ENCODE assay signal across 35 mouse cellular contexts in genomic region chr7:144892322-144892721, GRCm38 (mm10). TPM values are rescaled to one million over a fixed set of nuclear protein-coding genes. Genes with fewer than 3 reads are reported as not detected.
A peak's percentile ranks its signal among the peaks of the same experiment; 100 is the strongest.
DNase-seq lines count a peak whose midpoint lies in the region; ATAC-seq and TF ChIP-seq lines count a peak whose summit lies in the region.
"Had no signal": no experiment of that assay in that cellular context is flagged by ENCODE, and none has a peak within 500 bp of the region (broad histone marks: within the 10 kb centered on the region; RNA-seq: fewer than 3 reads in every experiment).

No protein-coding gene starts in this region.

- no peak overlapping the region for H3K4me3 ChIP-seq in forebrain, postnatal 0 days (ENCODE audit: low read depth, low read length)
- H3K4me3 ChIP-seq in forebrain, embryonic 11.5 days (ENCODE audit: low read depth, low read length): no peak overlapping the region
- no peak overlapping the region for H3K4me3 ChIP-seq in lung, embryonic 14.5 days (ENCODE audit: low read depth, low read length)
- peak overlapping the region; percentile 3; the same call in 1 of the 2 replicates for H3K4me3 ChIP-seq in G1E (ENCODE audit: low read depth, low read length)
- H3K4me3 ChIP-seq: erythroblast, embryonic 14.5 days; forebrain, embryonic 12.5 days; heart, embryonic 15.5 days; hindbrain, embryonic 12.5 days; limb, embryonic 10.5 days; limb, embryonic 15.5 days; midbrain, embryonic 12.5 days; neural tube, embryonic 15.5 days had no signal

- WGBS in forebrain, postnatal 0 days: 52% methylated on average over 6 of the region's 6 CpGs
- WGBS in forebrain, embryonic 11.5 days: 60% methylated on average over 6 of the region's 6 CpGs
- WGBS in lung, embryonic 14.5 days: 48% methylated on average over 6 of the region's 6 CpGs

- no peak overlapping the region for H3K9ac ChIP-seq in forebrain, postnatal 0 days
- no peak overlapping the region for H3K9ac ChIP-seq in forebrain, embryonic 11.5 days (ENCODE audit: low read length)
- no peak overlapping the region for H3K9ac ChIP-seq in lung, embryonic 14.5 days
- H3K9ac ChIP-seq: forebrain, embryonic 12.5 days; heart, embryonic 15.5 days; hindbrain, embryonic 12.5 days; limb, embryonic 15.5 days; liver, embryonic 14.5 days; midbrain, embryonic 12.5 days; neural tube, embryonic 15.5 days had no signal

- H3K4me2 ChIP-seq in forebrain, postnatal 0 days (ENCODE audit: low read depth): no peak overlapping the region
- no peak overlapping the region for H3K4me2 ChIP-seq in forebrain, embryonic 11.5 days (ENCODE audit: low read depth, low read length, severe bottlenecking)
- H3K4me2 ChIP-seq in lung, embryonic 14.5 days: no peak overlapping the region
- H3K4me2 ChIP-seq: forebrain, embryonic 12.5 days; heart, embryonic 15.5 days; hindbrain, embryonic 12.5 days; limb, embryonic 15.5 days; midbrain, embryonic 12.5 days; neural tube, embryonic 15.5 days had no signal

- peak; percentile 26; the same call in 1 of the 2 replicates for TF ChIP-seq CTCF in forebrain, postnatal 0 days (IDR thresholded peaks at IDR 0.05; ENCODE audit: low read depth)
- peak; percentile 29 for TF ChIP-seq CTCF in lung, embryonic 14.5 days (IDR thresholded peaks at IDR 0.05; ENCODE audit: low read depth)
- TF ChIP-seq CTCF in G1E (IDR thresholded peaks at IDR 0.05; ENCODE audit: low read depth, low read length): no peak

- no peaks in the 10 kb centered on the region for H3K9me3 ChIP-seq in forebrain, postnatal 0 days (ENCODE audit: low read length)
- no peaks in the 10 kb centered on the region for H3K9me3 ChIP-seq in forebrain, embryonic 11.5 days (ENCODE audit: control insufficient read depth, low read length)
- no peaks in the 10 kb centered on the region for H3K9me3 ChIP-seq in lung, embryonic 14.5 days (ENCODE audit: low read depth, low read length)
- no peaks in the 10 kb centered on the region; the same call in 1 of the 2 replicates for H3K9me3 ChIP-seq in G1E (replicated peaks)
- H3K9me3 ChIP-seq: forebrain, embryonic 12.5 days; heart, embryonic 15.5 days; hindbrain, embryonic 12.5 days; limb, embryonic 10.5 days; limb, embryonic 15.5 days; midbrain, embryonic 12.5 days; neural tube, embryonic 15.5 days had no signal

- no peak for DNase-seq in forebrain, postnatal 0 days
- no peak for DNase-seq in forebrain, embryonic 11.5 days (ENCODE audit: low spot score)
- DNase-seq in lung, embryonic 14.5 days: no peak
- no peak for DNase-seq in lung, postnatal 14 days
- no peak for DNase-seq in G1E (ENCODE audit: low spot score)
- DNase-seq in embryo, embryonic 10 days (ENCODE audit: low spot score): no peak
- no peak for DNase-seq in thymus, postnatal 36 days
- DNase-seq: adrenal gland, postnatal 10 days; cerebellum, adult 11-12 months; cerebellum, adult 9-11 months; gastrocnemius, postnatal 14 days; kidney, adult 2 months; kidney, postnatal 36 days; layer of hippocampus, postnatal 36 days; lung, adult 2 months; spleen, adult 18-20 months; thymus, postnatal 14 days had no signal

- H3K27ac ChIP-seq in forebrain, postnatal 0 days (ENCODE audit: low read depth, low read length): no peak overlapping the region
- H3K27ac ChIP-seq in forebrain, embryonic 11.5 days (ENCODE audit: low read depth, low read length): no peak overlapping the region
- H3K27ac ChIP-seq in lung, embryonic 14.5 days (ENCODE audit: low read depth): no peak overlapping the region
- H3K27ac ChIP-seq: forebrain, embryonic 12.5 days; heart, embryonic 15.5 days; hindbrain, embryonic 12.5 days; limb, embryonic 10.5 days; limb, embryonic 15.5 days; liver, embryonic 14.5 days; midbrain, embryonic 12.5 days; neural tube, embryonic 15.5 days had no signal

- no peak for ATAC-seq in forebrain, postnatal 0 days
- ATAC-seq in forebrain, embryonic 11.5 days (replicated peaks; ENCODE audit: low FRiP score): no peak
- ATAC-seq in lung, embryonic 14.5 days (ENCODE audit: insufficient read depth): no peak
- ATAC-seq in G1E (ENCODE audit: extremely low read depth, insufficient number of reproducible peaks, low FRiP score, poor library complexity, severe bottlenecking): no peak
- ATAC-seq: inflammation-experienced regulatory T-cells, adult 6 months had no signal

- H3K4me1 ChIP-seq in forebrain, postnatal 0 days (ENCODE audit: insufficient read depth): peaks cover 10% of the 10 kb centered on the region; the same call in 1 of the 2 replicates
- peaks cover 18% of the 10 kb centered on the region; the same call in 1 of the 2 replicates for H3K4me1 ChIP-seq in forebrain, embryonic 11.5 days (replicated peaks; ENCODE audit: control insufficient read depth, insufficient read depth, low read length)
- peaks cover 4% of the 10 kb centered on the region; the same call in 1 of the 2 replicates for H3K4me1 ChIP-seq in lung, embryonic 14.5 days (ENCODE audit: insufficient read depth)
- peaks cover 53% of the 10 kb centered on the region for H3K4me1 ChIP-seq in G1E (ENCODE audit: insufficient read depth, low read depth, low read length)

- no peaks in the 10 kb centered on the region for H3K36me3 ChIP-seq in forebrain, postnatal 0 days (ENCODE audit: insufficient read depth)
- H3K36me3 ChIP-seq in forebrain, embryonic 11.5 days (ENCODE audit: control insufficient read depth, insufficient read depth, low read length): no peaks in the 10 kb centered on the region
- H3K36me3 ChIP-seq in lung, embryonic 14.5 days (ENCODE audit: insufficient read depth): no peaks in the 10 kb centered on the region
- H3K36me3 ChIP-seq in G1E (replicated peaks): peaks cover 52% of the 10 kb centered on the region
- H3K36me3 ChIP-seq: forebrain, embryonic 12.5 days; heart, embryonic 15.5 days; hindbrain, embryonic 12.5 days; limb, embryonic 10.5 days; limb, embryonic 15.5 days; midbrain, embryonic 12.5 days; neural tube, embryonic 15.5 days had no signal

- H3K27me3 ChIP-seq in forebrain, postnatal 0 days (ENCODE audit: insufficient read depth, low read length): peaks cover 22% of the 10 kb centered on the region
- H3K27me3 ChIP-seq in forebrain, embryonic 11.5 days (ENCODE audit: control insufficient read depth, insufficient read depth, low read length): peaks cover 22% of the 10 kb centered on the region
- H3K27me3 ChIP-seq in lung, embryonic 14.5 days (ENCODE audit: insufficient read depth, low read length): peaks cover 46% of the 10 kb centered on the region
- H3K27me3 ChIP-seq in G1E (ENCODE audit: insufficient read depth, low read length): no peaks in the 10 kb centered on the region

RNA-seq across cellular contexts. Expression of gene Fgf15, which starts 4.0 kb away (rescaled TPM):
- 2.5 and 4.0 TPM in 2 replicates for total RNA-seq in forebrain, postnatal 0 days (2014; rRNA removed)
- polyA plus RNA-seq in forebrain, postnatal 0 days (2015; fragmentation: Nextera tagmentation; extraction: Ambion mirVana): 5.0 and 6.1 TPM in 2 replicates
- 92.1 and 92.3 TPM in 2 replicates for polyA plus RNA-seq in forebrain, embryonic 11.5 days (2014; fragmentation: Nextera tagmentation; extraction: Ambion mirVana)
- polyA plus RNA-seq in lung, embryonic 14.5 days (2014; fragmentation: Nextera tagmentation; extraction: Ambion mirVana): not detected in 2 replicates
- total RNA-seq in G1E (2014; fragmentation: Nextera tagmentation) (121 and 129 TPM in 2 replicates), G1E (2017) (34.6 and 38.9 TPM in 2 replicates)
- 39.2 and 48.5 TPM in 2 replicates for polyA plus RNA-seq in G1E (2012)
- total RNA-seq: adrenal gland, postnatal 10 days; common myeloid progenitor, adult 5-6 weeks; gastrocnemius, postnatal 14 days; granulocyte monocyte progenitor cell, adult 5-6 weeks; heart, postnatal 25 days; layer of hippocampus, adult 8-10 months; layer of hippocampus, postnatal 36 days; megakaryocyte progenitor cell, adult 5-6 weeks; monocyte, adult 5-6 weeks had no signal
- polyA plus RNA-seq: erythroblast, embryonic 14.5 days; heart, embryonic 15.5 days; inflammation-experienced regulatory T-cells, adult 6 months; kidney, adult 2 months; limb, embryonic 15.5 days; lung, adult 2 months; stomach, embryonic 16.5 days had no signal

RNA-seq across cellular contexts. Expression of gene LTO1, which starts 22.6 kb away (rescaled TPM):
- 21.7 and 22.4 TPM in 2 replicates for total RNA-seq in forebrain, postnatal 0 days (2014; rRNA removed)
- 16.4 and 17.6 TPM in 2 replicates for polyA plus RNA-seq in forebrain, postnatal 0 days (2015; fragmentation: Nextera tagmentation; extraction: Ambion mirVana)
- polyA plus RNA-seq in forebrain, embryonic 11.5 days (2014; fragmentation: Nextera tagmentation; extraction: Ambion mirVana): 29.2 and 31.1 TPM in 2 replicates
- 22.1 and 22.3 TPM in 2 replicates for polyA plus RNA-seq in lung, embryonic 14.5 days (2014; fragmentation: Nextera tagmentation; extraction: Ambion mirVana)
- total RNA-seq in G1E (2014; fragmentation: Nextera tagmentation) (13.7 and 15.2 TPM in 2 replicates), G1E (2017) (26.8 and 34.0 TPM in 2 replicates)
- 27.9 TPM in 2 replicates for polyA plus RNA-seq in G1E (2012)

RNA-seq across cellular contexts. Expression of gene Fgf4, which starts 45.2 kb away (rescaled TPM):
- not detected in 2 replicates for total RNA-seq in forebrain, postnatal 0 days (2014; rRNA removed)
- polyA plus RNA-seq in forebrain, postnatal 0 days (2015; fragmentation: Nextera tagmentation; extraction: Ambion mirVana): not detected in 2 replicates
- not detected in 2 replicates for polyA plus RNA-seq in forebrain, embryonic 11.5 days (2014; fragmentation: Nextera tagmentation; extraction: Ambion mirVana)
- polyA plus RNA-seq in lung, embryonic 14.5 days (2014; fragmentation: Nextera tagmentation; extraction: Ambion mirVana): not detected in 2 replicates
- total RNA-seq in G1E (2014; fragmentation: Nextera tagmentation): not detected in 2 replicates
- total RNA-seq in G1E (2017): not detected in 2 replicates
- not detected in 2 replicates for polyA plus RNA-seq in G1E (2012)
- total RNA-seq: adrenal gland, postnatal 10 days; common myeloid progenitor, adult 5-6 weeks; granulocyte monocyte progenitor cell, adult 5-6 weeks; heart, postnatal 25 days; layer of hippocampus, adult 8-10 months; layer of hippocampus, postnatal 36 days; megakaryocyte progenitor cell, adult 5-6 weeks; monocyte, adult 5-6 weeks had no signal
- polyA plus RNA-seq: erythroblast, embryonic 14.5 days; forebrain, embryonic 12.5 days; heart, embryonic 15.5 days; inflammation-experienced regulatory T-cells, adult 6 months; kidney, adult 2 months; kidney, embryonic 16.5 days; liver, embryonic 14.5 days; lung, adult 2 months; midbrain, embryonic 12.5 days; neural tube, embryonic 15.5 days had no signal

RNA-seq across cellular contexts. Expression of gene Ccnd1, which starts 47.4 kb away (rescaled TPM):
- 21.6 and 33.5 TPM in 2 replicates for total RNA-seq in forebrain, postnatal 0 days (2014; rRNA removed)
- 23.9 and 29.0 TPM in 2 replicates for polyA plus RNA-seq in forebrain, postnatal 0 days (2015; fragmentation: Nextera tagmentation; extraction: Ambion mirVana)
- polyA plus RNA-seq in forebrain, embryonic 11.5 days (2014; fragmentation: Nextera tagmentation; extraction: Ambion mirVana): 238 and 268 TPM in 2 replicates
- polyA plus RNA-seq in lung, embryonic 14.5 days (2014; fragmentation: Nextera tagmentation; extraction: Ambion mirVana): 148 and 154 TPM in 2 replicates
- not detected in 2 replicates for total RNA-seq in G1E (2014; fragmentation: Nextera tagmentation)
- 0.22 TPM in 1 of 2 replicates, not detected in the other for total RNA-seq in G1E (2017)
- not detected in 2 replicates for polyA plus RNA-seq in G1E (2012)

RNA-seq across cellular contexts. Expression of gene Fgf3, which starts 54.4 kb away (rescaled TPM):
- total RNA-seq in forebrain, postnatal 0 days (2014; rRNA removed): 1.8 and 6.1 TPM in 2 replicates
- polyA plus RNA-seq in forebrain, postnatal 0 days (2015; fragmentation: Nextera tagmentation; extraction: Ambion mirVana): 1.5 and 1.9 TPM in 2 replicates
- 1.9 and 2.8 TPM in 2 replicates for polyA plus RNA-seq in forebrain, embryonic 11.5 days (2014; fragmentation: Nextera tagmentation; extraction: Ambion mirVana)
- not detected in 2 replicates for polyA plus RNA-seq in lung, embryonic 14.5 days (2014; fragmentation: Nextera tagmentation; extraction: Ambion mirVana)
- total RNA-seq in G1E (2014; fragmentation: Nextera tagmentation): 0.68 and 2.5 TPM in 2 replicates
- total RNA-seq in G1E (2017): 6.2 and 10.3 TPM in 2 replicates
- polyA plus RNA-seq in G1E (2012): 14.1 and 14.8 TPM in 2 replicates
- total RNA-seq: gastrocnemius, postnatal 14 days; heart, postnatal 25 days; layer of hippocampus, postnatal 36 days; monocyte, adult 5-6 weeks had no signal
- polyA plus RNA-seq: heart, embryonic 15.5 days; inflammation-experienced regulatory T-cells, adult 6 months; kidney, adult 2 months; lung, adult 2 months; stomach, embryonic 16.5 days had no signal
